Mouse (Mus musculus): Measurements from ENCODE around the gene Mfsd5.

- no peak for TF ChIP-seq CTCF (IDR thresholded peaks at IDR 0.05; ENCODE audit: low read depth, low read length)
- no peak for TF ChIP-seq POLR2A (IDR thresholded peaks at IDR 0.05; ENCODE audit: insufficient read depth, low read length)
- TF ChIP-seq EP300 (IDR thresholded peaks at IDR 0.05; ENCODE audit: insufficient read depth, low read depth, low read length) = no peak
These were observed 17.2 kb downstream of the Mfsd5 start for GRCm38 (mm10) chr15:102296368-102297006.

Measured in ES-Bruce4 (cell line).